ENCODE assay signal across 24 mouse cellular contexts in genomic region chr1:133732814-133733213, GRCm38 (mm10). TPM values are rescaled to one million over a fixed set of nuclear protein-coding genes. Genes with fewer than 3 reads are reported as not detected.
DNase-seq lines count a peak whose midpoint lies in the region; ATAC-seq and TF ChIP-seq lines count a peak whose summit lies in the region.
"Had no signal": no experiment of that assay in that cellular context is flagged by ENCODE, and none has a peak within 500 bp of the region (broad histone marks: within the 10 kb centered on the region; RNA-seq: fewer than 3 reads in every experiment).

No protein-coding gene starts in this region.

- 27% methylated on average over 11 of the region's 11 CpGs for WGBS in kidney, postnatal 0 days
- WGBS in embryonic facial prominence, embryonic 12.5 days: 33% methylated on average over 11 of the region's 11 CpGs
- WGBS in limb, embryonic 12.5 days: 17% methylated on average over 11 of the region's 11 CpGs
- 69% methylated on average over 11 of the region's 11 CpGs for WGBS in forebrain, embryonic 16.5 days

- H3K27ac ChIP-seq in kidney, postnatal 0 days: no peak overlapping the region
- H3K27ac ChIP-seq in embryonic facial prominence, embryonic 12.5 days: peak overlapping the region; percentile 43; the same call in 1 of the 2 replicates
- H3K27ac ChIP-seq in limb, embryonic 12.5 days: peak overlapping the region; percentile 81
- H3K27ac ChIP-seq in forebrain, embryonic 16.5 days (ENCODE audit: low read length): no peak overlapping the region
- H3K27ac ChIP-seq: forebrain, embryonic 13.5 days; heart, adult 2 months; hindbrain, embryonic 12.5 days; kidney, embryonic 15.5 days; liver, embryonic 14.5 days; lung, embryonic 15.5 days; neural tube, embryonic 12.5 days had no signal

- 0 out of 2 replicates have a peak, but pooled peaks cover 7% of the 10 kb centered on the region for H3K36me3 ChIP-seq in kidney, postnatal 0 days (ENCODE audit: insufficient read depth, low read length)
- H3K36me3 ChIP-seq in embryonic facial prominence, embryonic 12.5 days: peaks cover 36% of the 10 kb centered on the region
- H3K36me3 ChIP-seq in limb, embryonic 12.5 days: peaks cover 33% of the 10 kb centered on the region
- peaks cover 12% of the 10 kb centered on the region for H3K36me3 ChIP-seq in forebrain, embryonic 16.5 days (ENCODE audit: control insufficient read depth, insufficient read depth)

- DNase-seq in kidney, postnatal 0 days (ENCODE audit: low spot score): peak; percentile 64
- no peak for DNase-seq in kidney, adult 11 months
- DNase-seq in left cerebral cortex, postnatal 36 days (ENCODE audit: low spot score in 2 of 2): no peak
- no peak for DNase-seq in heart, adult 18-20 months
- DNase-seq: cerebellum, adult 11 months; cerebellum, adult 9-11 months; gastrocnemius, postnatal 14 days; heart, adult 2 months; left cerebral cortex, postnatal 4 days; lung, postnatal 4 days; midbrain, embryonic 14.5 days; right cerebral cortex, postnatal 25 days; thymus, postnatal 14 days had no signal

- no peaks in the 10 kb centered on the region for H3K27me3 ChIP-seq in kidney, postnatal 0 days (ENCODE audit: insufficient read depth, low read length)
- H3K27me3 ChIP-seq in embryonic facial prominence, embryonic 12.5 days: no peaks in the 10 kb centered on the region
- peaks cover 47% of the 10 kb centered on the region for H3K27me3 ChIP-seq in limb, embryonic 12.5 days
- H3K27me3 ChIP-seq in forebrain, embryonic 16.5 days (replicated peaks; ENCODE audit: control insufficient read depth, insufficient read depth, low read length): no peaks in the 10 kb centered on the region
- H3K27me3 ChIP-seq: forebrain, embryonic 13.5 days; hindbrain, embryonic 12.5 days; lung, embryonic 15.5 days; neural tube, embryonic 12.5 days had no signal

- intact Hi-C loops in left cerebral cortex, postnatal 36 days (cut with DNase I): no loop called here

- H3K4me3 ChIP-seq in kidney, postnatal 0 days (replicated peaks; ENCODE audit: low read depth, low read length): no peak overlapping the region
- H3K4me3 ChIP-seq in embryonic facial prominence, embryonic 12.5 days: no peak overlapping the region
- H3K4me3 ChIP-seq in limb, embryonic 12.5 days (replicated peaks): no peak overlapping the region
- no peak overlapping the region for H3K4me3 ChIP-seq in forebrain, embryonic 16.5 days (replicated peaks; ENCODE audit: low read length)
- H3K4me3 ChIP-seq: erythroblast, embryonic 14.5 days; forebrain, embryonic 13.5 days; heart, adult 2 months; hindbrain, embryonic 12.5 days; kidney, embryonic 15.5 days; lung, embryonic 15.5 days; neural tube, embryonic 12.5 days had no signal

- TF ChIP-seq CTCF in kidney, postnatal 0 days (IDR thresholded peaks at IDR 0.05; ENCODE audit: low read depth): no peak

- H3K4me2 ChIP-seq in kidney, postnatal 0 days (ENCODE audit: low read length): no peak overlapping the region
- H3K4me2 ChIP-seq in embryonic facial prominence, embryonic 12.5 days (replicated peaks): no peak overlapping the region
- peak overlapping the region; percentile 13 for H3K4me2 ChIP-seq in limb, embryonic 12.5 days
- H3K4me2 ChIP-seq in forebrain, embryonic 16.5 days (ENCODE audit: low read length): no peak overlapping the region
- H3K4me2 ChIP-seq: forebrain, embryonic 13.5 days; hindbrain, embryonic 12.5 days; kidney, embryonic 15.5 days; lung, embryonic 15.5 days; neural tube, embryonic 12.5 days had no signal

- H3K9ac ChIP-seq in kidney, postnatal 0 days (ENCODE audit: low read depth, low read length): no peak overlapping the region
- no peak overlapping the region for H3K9ac ChIP-seq in embryonic facial prominence, embryonic 12.5 days
- H3K9ac ChIP-seq in limb, embryonic 12.5 days (replicated peaks): no peak overlapping the region
- no peak overlapping the region for H3K9ac ChIP-seq in forebrain, embryonic 16.5 days (replicated peaks; ENCODE audit: low read depth, low read length)
- H3K9ac ChIP-seq: forebrain, embryonic 13.5 days; hindbrain, embryonic 12.5 days; kidney, embryonic 15.5 days; liver, embryonic 14.5 days; lung, embryonic 15.5 days; neural tube, embryonic 12.5 days had no signal

- no peaks in the 10 kb centered on the region for H3K9me3 ChIP-seq in kidney, postnatal 0 days (replicated peaks; ENCODE audit: low read length)
- H3K9me3 ChIP-seq in embryonic facial prominence, embryonic 12.5 days: no peaks in the 10 kb centered on the region
- no peaks in the 10 kb centered on the region for H3K9me3 ChIP-seq in limb, embryonic 12.5 days
- H3K9me3 ChIP-seq in forebrain, embryonic 16.5 days (ENCODE audit: control insufficient read depth, low read length): no peaks in the 10 kb centered on the region
- H3K9me3 ChIP-seq: forebrain, embryonic 13.5 days; hindbrain, embryonic 12.5 days; kidney, embryonic 15.5 days; lung, embryonic 15.5 days; neural tube, embryonic 12.5 days had no signal

- no peaks in the 10 kb centered on the region for H3K4me1 ChIP-seq in kidney, postnatal 0 days (replicated peaks; ENCODE audit: insufficient read depth, low read length)
- peaks cover 25% of the 10 kb centered on the region for H3K4me1 ChIP-seq in embryonic facial prominence, embryonic 12.5 days
- H3K4me1 ChIP-seq in limb, embryonic 12.5 days (replicated peaks): peaks cover 32% of the 10 kb centered on the region
- peaks cover 11% of the 10 kb centered on the region for H3K4me1 ChIP-seq in forebrain, embryonic 16.5 days (replicated peaks; ENCODE audit: control insufficient read depth, insufficient read depth, low read length)

- ATAC-seq in kidney, postnatal 0 days (replicated peaks; ENCODE audit: low FRiP score, low read depth): no peak
- ATAC-seq in embryonic facial prominence, embryonic 12.5 days (ENCODE audit: insufficient number of reproducible peaks, insufficient read depth, low FRiP score, low TSS enrichment): no peak
- peak; percentile 41; the same call in 1 of the 2 replicates for ATAC-seq in limb, embryonic 12.5 days (ENCODE audit: insufficient number of reproducible peaks, insufficient read depth, low FRiP score, low TSS enrichment, low read depth)
- no peak for ATAC-seq in forebrain, embryonic 16.5 days
- ATAC-seq: forebrain, embryonic 13.5 days; intestine, postnatal 0 days had no signal

RNA-seq across cellular contexts. Expression of gene Lax1, which starts 42.9 kb away (rescaled TPM):
- 0.58 and 0.61 TPM in 2 replicates for polyA plus RNA-seq in kidney, postnatal 0 days (2015; fragmentation: Nextera tagmentation; extraction: Ambion mirVana)
- 0.71 and 1.3 TPM in 2 replicates for polyA plus RNA-seq in embryonic facial prominence, embryonic 12.5 days (2016; fragmentation: Nextera tagmentation; extraction: Ambion mirVana)
- 1.1 and 1.3 TPM in 2 replicates for polyA plus RNA-seq in limb, embryonic 12.5 days (2016; fragmentation: Nextera tagmentation; extraction: Ambion mirVana)
- under 1 TPM; 0.17 to 0.27 TPM for total RNA-seq in left cerebral cortex, postnatal 36 days (2021)
- not detected in 2 replicates for polyA plus RNA-seq in forebrain, embryonic 16.5 days (2015; fragmentation: Nextera tagmentation; extraction: Ambion mirVana)
- total RNA-seq in heart, adult 18-20 months (2021): 1 to 10 TPM in 1 of 2 experiments, under 1 TPM in 1; 0.35 to 3.5 TPM
- polyA plus RNA-seq: forebrain, embryonic 13.5 days; midbrain, embryonic 14.5 days; neural tube, embryonic 12.5 days had no signal

Comparison
In these comparisons a context has a peak if more than half of its experiments do, and no peak if none do; other contexts are left out.
1. H3K27ac ChIP-seq: peak in embryonic facial prominence, embryonic 12.5 days (single experiment) and limb, embryonic 12.5 days (single experiment); none in kidney, postnatal 0 days (single experiment) and forebrain, embryonic 16.5 days (single experiment).